Mouse (Mus musculus): Measurements from ENCODE around the gene Klc1. TPM values are rescaled to one million over a fixed set of nuclear protein-coding genes. Genes with fewer than 3 reads are reported as not detected.

The Klc1 gene
- polyA plus RNA-seq, 1 experiment from 2014 or later = 119 TPM

DNA sequence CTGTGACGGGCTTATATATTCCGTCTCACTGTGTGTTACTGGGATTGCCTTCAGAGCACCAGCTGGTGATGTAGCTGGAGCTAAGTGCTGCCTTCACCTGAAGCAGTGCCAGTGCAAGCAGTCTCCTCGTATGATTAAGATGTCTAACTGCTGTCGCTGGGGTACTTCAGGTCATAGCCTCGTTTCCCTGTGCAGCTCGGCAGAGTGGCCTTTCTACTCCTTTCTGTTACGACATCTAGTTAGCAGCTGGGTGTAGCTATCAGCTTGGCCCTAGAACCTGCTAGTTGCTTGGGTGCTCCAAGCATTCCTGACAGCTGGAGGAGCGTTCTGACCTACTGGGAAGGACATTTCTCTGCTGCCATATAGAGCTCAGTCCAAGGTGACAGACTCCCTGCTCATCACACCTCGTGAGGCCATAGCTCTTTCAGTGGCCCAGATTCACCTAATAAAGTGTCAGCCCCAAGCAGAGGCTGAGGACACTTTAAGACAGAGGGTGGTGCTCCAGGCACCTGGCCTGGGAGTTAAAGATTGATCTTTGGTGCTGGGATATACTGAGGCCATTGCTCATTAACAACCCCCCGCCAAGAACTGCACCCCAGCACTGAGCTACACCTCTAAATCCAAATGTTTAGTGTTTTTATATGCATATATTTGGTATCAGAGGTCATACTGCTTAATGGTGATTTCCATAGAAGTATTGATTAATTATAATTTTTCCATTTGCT is 42.0 kb downstream of the Klc1 start:
- Histone ChIP-seq H3K79me2 (ENCODE audit: inconsistent target) (no peaks in the 10 kb centered on the region; the same call in 1 of the 2 replicates), H3K27ac (no peak overlapping the region), H3K4me3 (ENCODE audit: inconsistent target) (no peak overlapping the region), H3K36me3 (ENCODE audit: inconsistent target) (peaks cover 77% of the 10 kb centered on the region)
- 91% methylated on average over 10 of the region's 10 CpGs for WGBS (ENCODE audit: missing documents)

GRCm38 (mm10) chr12:111803538-111803937 is 44.9 kb downstream of the Klc1 start:
- H3K4me3 ChIP-seq (ENCODE audit: inconsistent target) = no peak overlapping the region
- H3K27ac ChIP-seq = no peak overlapping the region
- peaks cover 77% of the 10 kb centered on the region for H3K36me3 ChIP-seq (ENCODE audit: inconsistent target)
- no peaks in the 10 kb centered on the region; the same call in 1 of the 2 replicates for H3K79me2 ChIP-seq (ENCODE audit: inconsistent target)
- WGBS (ENCODE audit: missing documents) = 85% methylated on average over 5 of the region's 5 CpGs

- Histone ChIP-seq H3K4me3 (ENCODE audit: inconsistent target) (no peak overlapping the region), H3K27ac (no peak overlapping the region), H3K79me2 (ENCODE audit: inconsistent target) (no peaks in the 10 kb centered on the region), H3K36me3 (ENCODE audit: inconsistent target) (peaks cover 27% of the 10 kb centered on the region; the same call in 1 of the 2 replicates)
- 88% methylated on average over 6 of the region's 6 CpGs for WGBS (ENCODE audit: missing documents)
These were observed 50.1 kb downstream of the Klc1 start for GRCm38 (mm10) chr12:111808775-111809174.

DNA sequence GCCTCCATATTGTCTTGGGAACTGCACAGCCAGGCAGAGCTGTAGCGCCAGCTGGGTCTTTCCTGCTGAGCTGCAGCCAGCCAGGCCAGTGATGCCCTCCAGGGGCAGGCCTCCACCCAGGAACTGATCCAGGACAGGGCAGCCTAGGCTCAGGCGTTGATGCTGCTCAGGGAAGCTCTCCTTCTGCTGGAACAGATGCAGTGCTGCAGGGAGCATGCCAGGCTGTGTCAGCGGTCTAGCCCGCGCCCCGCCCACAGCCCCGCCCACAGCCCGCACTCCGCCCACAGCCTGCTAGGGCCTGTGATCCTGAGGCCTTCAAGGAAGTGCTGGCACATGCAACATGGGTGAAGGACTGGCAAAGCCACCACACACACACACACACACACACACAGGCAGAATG is 51.1 kb downstream of the Klc1 start:
- H3K4me3 ChIP-seq (ENCODE audit: inconsistent target) = no peak overlapping the region
- peaks cover 3% of the 10 kb centered on the region; the same call in 1 of the 2 replicates for H3K79me2 ChIP-seq (ENCODE audit: inconsistent target)
- WGBS (ENCODE audit: missing documents) = 10% methylated on average over 9 of the region's 9 CpGs
- peaks cover 25% of the 10 kb centered on the region; the same call in 1 of the 2 replicates for H3K36me3 ChIP-seq (ENCODE audit: inconsistent target)
- no peak overlapping the region for H3K27ac ChIP-seq

GRCm38 (mm10) chr12:111812075-111812474 is 53.4 kb downstream of the Klc1 start:
- no peak overlapping the region for H3K4me3 ChIP-seq (ENCODE audit: inconsistent target)
- peaks cover 16% of the 10 kb centered on the region; the same call in 1 of the 2 replicates for H3K79me2 ChIP-seq (ENCODE audit: inconsistent target)
- 97% methylated on average over 7 of the region's 13 CpGs for WGBS (ENCODE audit: missing documents)
- H3K27ac ChIP-seq = no peak overlapping the region
- peaks cover 8% of the 10 kb centered on the region; the same call in 1 of the 2 replicates for H3K36me3 ChIP-seq (ENCODE audit: inconsistent target)

DNA sequence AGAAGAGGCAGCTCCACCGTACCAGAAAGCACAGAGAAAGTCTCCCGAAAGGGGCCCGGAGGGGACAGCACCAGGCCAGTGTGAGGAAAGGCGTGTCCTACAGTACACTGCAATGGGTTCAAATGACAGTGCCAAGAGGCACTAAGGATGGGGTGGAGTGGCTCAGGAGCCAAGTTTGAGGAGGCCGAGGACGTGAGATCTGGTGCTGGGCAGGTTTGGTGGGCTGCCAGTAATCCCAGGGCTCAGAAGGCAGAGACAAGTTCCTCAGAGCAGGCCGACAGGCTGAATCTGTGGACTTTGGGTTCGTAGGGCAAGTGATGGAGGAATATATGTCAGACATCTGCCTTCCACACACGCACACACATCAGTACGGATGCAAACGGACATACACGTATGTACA is 54.0 kb downstream of the Klc1 start:
- H3K36me3 ChIP-seq (ENCODE audit: inconsistent target) = peaks cover 4% of the 10 kb centered on the region; the same call in 1 of the 2 replicates
- H3K27ac ChIP-seq = no peak overlapping the region
- peaks cover 19% of the 10 kb centered on the region; the same call in 1 of the 2 replicates for H3K79me2 ChIP-seq (ENCODE audit: inconsistent target)
- WGBS (ENCODE audit: missing documents) = 81% methylated on average over 12 of the region's 12 CpGs
- H3K4me3 ChIP-seq (ENCODE audit: inconsistent target) = peak overlapping the region; percentile 87; the same call in 1 of the 2 replicates

- Histone ChIP-seq H3K79me2 (ENCODE audit: inconsistent target) (peaks cover 25% of the 10 kb centered on the region; the same call in 1 of the 2 replicates), H3K36me3 (ENCODE audit: inconsistent target) (no peaks in the 10 kb centered on the region), H3K27ac (peak overlapping the region; percentile 25), H3K4me3 (ENCODE audit: inconsistent target) (peak overlapping the region; percentile 87)
- WGBS (ENCODE audit: missing documents) = 8% methylated on average over 27 of the region's 27 CpGs
These were observed 54.6 kb downstream of the Klc1 start for GRCm38 (mm10) chr12:111813111-111813765.

- Histone ChIP-seq H3K79me2 (ENCODE audit: inconsistent target) (peaks cover 33% of the 10 kb centered on the region; the same call in 1 of the 2 replicates), H3K36me3 (ENCODE audit: inconsistent target) (no peaks in the 10 kb centered on the region), H3K27ac (peak within 1 kb of the TSS; percentile 25), H3K4me3 (ENCODE audit: inconsistent target) (peak within 1 kb of the TSS; percentile 87)
- WGBS (ENCODE audit: missing documents) = under 1% methylated on average over 87 of the region's 87 CpGs
These were observed 55.3 kb downstream of the Klc1 start, which contains the start of the genes Xrcc3 and Zfyve21 for GRCm38 (mm10) chr12:111813766-111814617. Gene Xrcc3 (minus strand): TSS chr12:111813873. Gene Zfyve21 (plus strand): TSS chr12:111814170.

GRCm38 (mm10) chr12:111814769-111815762 is 56.4 kb downstream of the Klc1 start:
- Histone ChIP-seq H3K79me2 (ENCODE audit: inconsistent target) (peaks cover 43% of the 10 kb centered on the region; the same call in 1 of the 2 replicates), H3K36me3 (ENCODE audit: inconsistent target) (no peaks in the 10 kb centered on the region), H3K27ac (0 out of 2 replicates have a peak overlapping the region, but pooled peaks have one; percentile 5), H3K4me3 (ENCODE audit: inconsistent target) (peak overlapping the region; percentile 48)
- 52% methylated on average over 18 of the region's 19 CpGs for WGBS (ENCODE audit: missing documents)

GRCm38 (mm10) chr12:111816528-111816927 is 57.9 kb downstream of the Klc1 start:
- no peaks in the 10 kb centered on the region for H3K36me3 ChIP-seq (ENCODE audit: inconsistent target)
- H3K27ac ChIP-seq = no peak overlapping the region
- peaks cover 45% of the 10 kb centered on the region; the same call in 1 of the 2 replicates for H3K79me2 ChIP-seq (ENCODE audit: inconsistent target)
- WGBS (ENCODE audit: missing documents) = 94% methylated on average over 8 of the region's 13 CpGs
- H3K4me3 ChIP-seq (ENCODE audit: inconsistent target) = no peak overlapping the region

DNA sequence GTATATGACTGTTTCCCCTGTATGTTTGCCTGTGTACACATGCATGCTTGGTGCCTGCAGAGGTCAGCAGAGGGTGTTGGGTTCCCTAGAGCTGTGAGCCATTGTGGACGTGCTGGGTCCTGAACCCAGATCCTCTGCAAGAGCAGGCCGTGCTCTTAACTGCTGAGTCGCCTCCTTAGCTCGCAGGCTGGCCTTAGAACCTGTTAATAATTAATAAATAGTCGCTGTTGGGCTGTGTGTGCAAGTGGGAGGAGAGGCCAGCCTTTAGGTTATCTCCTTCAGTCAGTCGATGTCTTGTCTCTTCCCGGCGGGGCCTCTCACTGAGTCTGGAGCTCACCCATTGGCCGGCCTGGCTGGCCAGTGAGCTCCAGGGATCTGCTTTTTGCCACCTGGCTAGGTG is 58.3 kb downstream of the Klc1 start:
- H3K4me3 ChIP-seq (ENCODE audit: inconsistent target) = no peak overlapping the region
- H3K27ac ChIP-seq = no peak overlapping the region
- WGBS (ENCODE audit: missing documents) = 87% methylated on average over 9 of the region's 9 CpGs
- peaks cover 45% of the 10 kb centered on the region; the same call in 1 of the 2 replicates for H3K79me2 ChIP-seq (ENCODE audit: inconsistent target)
- no peaks in the 10 kb centered on the region for H3K36me3 ChIP-seq (ENCODE audit: inconsistent target)

GRCm38 (mm10) chr12:111817991-111818390 is 59.3 kb downstream of the Klc1 start:
- peaks cover 45% of the 10 kb centered on the region; the same call in 1 of the 2 replicates for H3K79me2 ChIP-seq (ENCODE audit: inconsistent target)
- no peak overlapping the region for H3K4me3 ChIP-seq (ENCODE audit: inconsistent target)
- no peaks in the 10 kb centered on the region for H3K36me3 ChIP-seq (ENCODE audit: inconsistent target)
- WGBS (ENCODE audit: missing documents) = 93% methylated on average over 8 of the region's 8 CpGs
- H3K27ac ChIP-seq = no peak overlapping the region

DNA sequence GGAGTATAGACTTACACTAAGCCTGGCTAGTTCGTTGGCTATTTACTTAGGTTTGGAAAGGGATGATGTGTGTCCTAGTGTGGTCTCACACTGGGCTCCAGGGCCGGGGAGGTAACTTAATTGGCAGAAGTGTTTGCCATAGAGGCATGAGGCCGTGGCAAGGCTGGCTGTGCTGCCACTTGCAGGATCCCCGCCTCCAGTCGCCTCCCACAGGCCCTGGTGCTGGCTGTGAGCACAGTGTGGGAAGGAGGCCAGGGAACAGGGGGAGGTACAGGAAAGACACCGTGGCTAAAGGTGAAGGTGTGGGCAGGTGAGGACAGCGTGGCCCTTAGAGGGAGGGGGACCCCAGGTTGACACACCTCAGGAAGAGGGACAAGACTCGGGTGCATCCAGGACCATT is 61.3 kb downstream of the Klc1 start:
- Histone ChIP-seq H3K27ac (no peak overlapping the region), H3K79me2 (ENCODE audit: inconsistent target) (peaks cover 40% of the 10 kb centered on the region; the same call in 1 of the 2 replicates), H3K36me3 (ENCODE audit: inconsistent target) (0 out of 2 replicates have a peak, but pooled peaks cover 1% of the 10 kb centered on the region), H3K4me3 (ENCODE audit: inconsistent target) (no peak overlapping the region)
- 88% methylated on average over 8 of the region's 8 CpGs for WGBS (ENCODE audit: missing documents)
